Mouse (Mus musculus): ENCODE measurements around the gene Map3k1. TPM values are rescaled to one million over a fixed set of nuclear protein-coding genes. Genes with fewer than 3 reads are reported as not detected.
A peak's percentile ranks its signal among the peaks of the same experiment; 100 is the strongest.

Map3k1 gene
- polyA plus RNA-seq, 1 experiment = 34.5 TPM

- TF ChIP-seq CTCF (IDR thresholded peaks at IDR 0.05; ENCODE audit: low read depth, low read length) = no peak
- 0 out of 2 replicates have a peak, but pooled peaks have one; percentile 2 for TF ChIP-seq EP300 (IDR thresholded peaks at IDR 0.05; ENCODE audit: insufficient read depth, low read depth, low read length)
- TF ChIP-seq POLR2A (IDR thresholded peaks at IDR 0.05; ENCODE audit: insufficient read depth, low read length) = no peak
- Histone ChIP-seq H3K4me3 (ENCODE audit: low read depth, low read length) (peak overlapping the region; percentile 21; the same call in 1 of the 2 replicates), H3K27ac (ENCODE audit: insufficient read depth, low read length) (no peak overlapping the region), H3K9me3 (replicated peaks; ENCODE audit: control insufficient read depth, insufficient read depth, low read length, poor library complexity, severe bottlenecking) (no peaks in the 10 kb centered on the region), H3K9ac (ENCODE audit: low read depth, poor library complexity, severe bottlenecking) (no peak overlapping the region), H3K4me1 (ENCODE audit: control insufficient read depth, insufficient read depth, low read length) (no peaks in the 10 kb centered on the region), H3K36me3 (ENCODE audit: control insufficient read depth, insufficient read depth, low read length, poor library complexity, severe bottlenecking) (peaks cover 4% of the 10 kb centered on the region), H3K27me3 (ENCODE audit: control insufficient read depth, insufficient read depth, low read length, poor library complexity, severe bottlenecking) (no peaks in the 10 kb centered on the region)
Observed at GRCm38 (mm10) chr13:111748301-111749062, 60.3 kb downstream of the Map3k1 start.

GRCm38 (mm10) chr13:111746831-111747230 is 62.0 kb downstream of the Map3k1 start:
- H3K27ac ChIP-seq (ENCODE audit: insufficient read depth, low read length) = no peak overlapping the region
- TF ChIP-seq CTCF (IDR thresholded peaks at IDR 0.05; ENCODE audit: low read depth, low read length) = no peak
- no peak for TF ChIP-seq EP300 (IDR thresholded peaks at IDR 0.05; ENCODE audit: insufficient read depth, low read depth, low read length)
- TF ChIP-seq POLR2A (IDR thresholded peaks at IDR 0.05; ENCODE audit: insufficient read depth, low read length) = no peak
- no peaks in the 10 kb centered on the region for H3K27me3 ChIP-seq (ENCODE audit: control insufficient read depth, insufficient read depth, low read length, poor library complexity, severe bottlenecking)
- no peaks in the 10 kb centered on the region for H3K9me3 ChIP-seq (replicated peaks; ENCODE audit: control insufficient read depth, insufficient read depth, low read length, poor library complexity, severe bottlenecking)
- peaks cover 4% of the 10 kb centered on the region for H3K36me3 ChIP-seq (ENCODE audit: control insufficient read depth, insufficient read depth, low read length, poor library complexity, severe bottlenecking)
- H3K9ac ChIP-seq (ENCODE audit: low read depth, poor library complexity, severe bottlenecking) = no peak overlapping the region
- no peaks in the 10 kb centered on the region for H3K4me1 ChIP-seq (ENCODE audit: control insufficient read depth, insufficient read depth, low read length)
- H3K4me3 ChIP-seq (ENCODE audit: low read depth, low read length) = no peak overlapping the region

DNA sequence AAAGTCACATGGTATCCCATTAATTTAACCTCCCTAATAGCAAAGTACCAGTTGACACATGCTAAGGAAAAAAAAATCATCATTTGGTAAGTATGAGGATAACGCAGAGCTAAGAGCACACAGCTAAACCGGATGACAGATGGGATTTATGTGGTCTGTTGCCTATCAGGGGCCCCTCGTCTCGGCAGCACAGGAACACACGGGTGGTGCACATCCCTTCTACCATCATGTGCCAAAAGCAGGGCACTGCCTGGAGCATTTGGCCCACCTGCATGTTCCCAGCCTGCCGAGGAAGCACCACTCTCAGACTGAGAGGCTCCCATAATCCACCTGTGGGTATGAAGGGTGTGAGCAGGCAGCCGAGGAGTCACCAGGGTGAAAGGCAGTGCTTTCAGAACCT is 63.6 kb downstream of the Map3k1 start:
- H3K9ac ChIP-seq (ENCODE audit: low read depth, poor library complexity, severe bottlenecking) = no peak overlapping the region
- no peaks in the 10 kb centered on the region for H3K9me3 ChIP-seq (replicated peaks; ENCODE audit: control insufficient read depth, insufficient read depth, low read length, poor library complexity, severe bottlenecking)
- H3K4me1 ChIP-seq (ENCODE audit: control insufficient read depth, insufficient read depth, low read length) = no peaks in the 10 kb centered on the region
- TF ChIP-seq CTCF (IDR thresholded peaks at IDR 0.05; ENCODE audit: low read depth, low read length) = no peak
- no peak for TF ChIP-seq POLR2A (IDR thresholded peaks at IDR 0.05; ENCODE audit: insufficient read depth, low read length)
- TF ChIP-seq EP300 (IDR thresholded peaks at IDR 0.05; ENCODE audit: insufficient read depth, low read depth, low read length) = no peak
- no peaks in the 10 kb centered on the region for H3K27me3 ChIP-seq (ENCODE audit: control insufficient read depth, insufficient read depth, low read length, poor library complexity, severe bottlenecking)
- H3K36me3 ChIP-seq (ENCODE audit: control insufficient read depth, insufficient read depth, low read length, poor library complexity, severe bottlenecking) = peaks cover 2% of the 10 kb centered on the region; the same call in 1 of the 2 replicates
- no peak overlapping the region for H3K27ac ChIP-seq (ENCODE audit: insufficient read depth, low read length)
- H3K4me3 ChIP-seq (ENCODE audit: low read depth, low read length) = no peak overlapping the region

DNA sequence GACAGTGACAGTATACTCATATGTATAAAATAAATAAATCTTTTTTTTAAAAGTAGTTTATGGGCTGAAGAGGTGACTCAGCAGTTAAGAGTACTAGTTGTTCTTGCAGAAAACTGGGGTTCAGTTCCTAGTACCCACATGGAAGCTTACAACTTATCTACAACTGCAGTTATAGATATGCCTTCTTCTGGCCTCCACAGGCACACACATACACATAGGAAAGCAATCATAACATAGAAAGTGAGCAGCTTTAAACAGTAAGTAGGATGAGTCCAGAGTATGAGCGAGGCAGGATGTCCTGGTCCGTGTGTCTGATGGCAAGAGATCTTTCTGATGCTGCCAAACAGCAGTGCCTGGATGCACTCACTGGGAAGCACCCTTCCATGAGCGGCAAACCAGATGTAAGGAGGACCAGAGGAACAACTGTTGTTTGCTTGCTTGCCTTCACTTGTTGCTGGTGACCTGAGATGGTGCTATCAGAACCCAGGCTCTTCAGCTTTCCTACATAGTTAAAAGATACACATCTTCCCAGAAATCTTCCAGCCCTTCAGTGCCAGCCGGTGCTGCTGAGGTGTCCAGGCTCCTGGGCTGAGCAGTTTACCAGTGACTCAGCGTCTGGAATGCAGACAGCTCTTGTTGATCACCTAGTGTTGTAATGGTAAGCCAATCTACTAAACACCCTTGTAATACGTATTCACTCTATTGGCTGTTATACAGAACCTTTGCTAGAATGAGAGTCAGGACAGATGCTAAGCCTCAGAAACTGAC is 64.4 kb downstream of the Map3k1 start:
- Histone ChIP-seq H3K4me3 (ENCODE audit: low read depth, low read length) (no peak overlapping the region), H3K27ac (ENCODE audit: insufficient read depth, low read length) (no peak overlapping the region), H3K9ac (ENCODE audit: low read depth, poor library complexity, severe bottlenecking) (no peak overlapping the region), H3K36me3 (ENCODE audit: control insufficient read depth, insufficient read depth, low read length, poor library complexity, severe bottlenecking) (no peaks in the 10 kb centered on the region), H3K4me1 (ENCODE audit: control insufficient read depth, insufficient read depth, low read length) (no peaks in the 10 kb centered on the region), H3K27me3 (ENCODE audit: control insufficient read depth, insufficient read depth, low read length, poor library complexity, severe bottlenecking) (no peaks in the 10 kb centered on the region), H3K9me3 (replicated peaks; ENCODE audit: control insufficient read depth, insufficient read depth, low read length, poor library complexity, severe bottlenecking) (no peaks in the 10 kb centered on the region)
- TF ChIP-seq CTCF (IDR thresholded peaks at IDR 0.05; ENCODE audit: low read depth, low read length) (no peak), EP300 (IDR thresholded peaks at IDR 0.05; ENCODE audit: insufficient read depth, low read depth, low read length) (no peak), POLR2A (IDR thresholded peaks at IDR 0.05; ENCODE audit: insufficient read depth, low read length) (no peak)

DNA sequence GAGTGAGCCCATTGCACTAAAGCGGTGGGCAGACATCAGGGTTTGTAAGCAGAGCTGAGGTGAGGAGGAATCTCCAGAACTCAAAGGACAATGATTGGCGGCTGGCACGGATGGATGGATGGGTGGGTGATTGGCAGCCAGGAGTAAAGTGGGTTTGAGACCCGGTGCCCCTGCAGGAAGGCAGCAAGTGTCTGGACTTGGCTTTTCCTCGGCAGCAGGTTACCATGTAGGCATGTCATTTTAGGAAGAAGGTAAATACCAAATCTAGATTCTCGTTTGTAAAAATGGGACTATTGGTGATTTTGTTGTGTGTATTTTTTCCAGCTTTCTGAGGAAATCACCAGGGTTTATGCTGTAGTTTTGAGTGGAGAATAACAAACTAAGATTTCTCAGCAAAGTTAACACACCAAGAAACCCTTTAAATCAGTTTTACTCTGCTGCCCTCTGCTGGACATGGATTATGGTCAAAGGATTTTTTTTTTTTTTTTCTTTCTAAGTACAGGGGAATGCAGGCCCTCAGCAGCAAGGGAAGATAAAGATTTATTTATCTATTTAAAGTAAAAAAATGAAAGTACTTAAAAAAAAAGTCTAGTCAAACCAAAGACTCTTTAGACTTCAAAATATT is 66.7 kb downstream of the Map3k1 start:
- Histone ChIP-seq H3K9me3 (replicated peaks; ENCODE audit: control insufficient read depth, insufficient read depth, low read length, poor library complexity, severe bottlenecking) (peaks cover 4% of the 10 kb centered on the region; the same call in 1 of the 2 replicates), H3K27me3 (ENCODE audit: control insufficient read depth, insufficient read depth, low read length, poor library complexity, severe bottlenecking) (no peaks in the 10 kb centered on the region), H3K4me1 (ENCODE audit: control insufficient read depth, insufficient read depth, low read length) (no peaks in the 10 kb centered on the region), H3K9ac (ENCODE audit: low read depth, poor library complexity, severe bottlenecking) (no peak overlapping the region), H3K36me3 (ENCODE audit: control insufficient read depth, insufficient read depth, low read length, poor library complexity, severe bottlenecking) (no peaks in the 10 kb centered on the region), H3K27ac (ENCODE audit: insufficient read depth, low read length) (no peak overlapping the region), H3K4me3 (ENCODE audit: low read depth, low read length) (no peak overlapping the region)
- TF ChIP-seq POLR2A (IDR thresholded peaks at IDR 0.05; ENCODE audit: insufficient read depth, low read length) (no peak), EP300 (IDR thresholded peaks at IDR 0.05; ENCODE audit: insufficient read depth, low read depth, low read length) (no peak), CTCF (IDR thresholded peaks at IDR 0.05; ENCODE audit: low read depth, low read length) (peak; percentile 4)

All from ES-Bruce4 (cell line).